Mouse (Mus musculus): ENCODE measurements at regions not wholly inside any gene's neighbourhood (a gene's known extent, or its start where the extent isn't known, plus 50 kb on each side); places are given as distances from the start of the nearest gene placed in this dataset.

GRCm38 (mm10) chr9:47412786-47413185 lies 117.2 kb upstream of the Cadm1 start:
- no peak for TF ChIP-seq CTCF (IDR thresholded peaks at IDR 0.05; ENCODE audit: control insufficient read depth, insufficient read depth, insufficient read length)
- no peak for TF ChIP-seq USF1 (IDR thresholded peaks at IDR 0.05; ENCODE audit: low read depth)
- TF ChIP-seq MYOG (IDR thresholded peaks at IDR 0.05; ENCODE audit: control insufficient read depth, extremely low read depth, insufficient read length), result no peak
- TF ChIP-seq MYOD1 (IDR thresholded peaks at IDR 0.05; ENCODE audit: control insufficient read depth, insufficient read length, low read depth), result peak; percentile 30
- TF ChIP-seq CEBPB (IDR thresholded peaks at IDR 0.05; ENCODE audit: low read depth), result no peak
- no peak for TF ChIP-seq FOSL1 (IDR thresholded peaks at IDR 0.05; ENCODE audit: insufficient read depth, low read length, poor library complexity, severe bottlenecking)
